Mouse (Mus musculus): ENCODE measurements around the gene Mvb12b. TPM values are rescaled to one million over a fixed set of nuclear protein-coding genes. Genes with fewer than 3 reads are reported as not detected.

The Mvb12b gene
- total and polyA plus RNA-seq, 2 experiments from 2014 or later, result 68.1 to 155 TPM

GRCm38 (mm10) chr2:33764476-33764875, 123.3 kb downstream of the Mvb12b start:
- Histone ChIP-seq H3K9ac (replicated peaks; ENCODE audit: low read length, poor library complexity, severe bottlenecking) (no peak overlapping the region), H3K4me1 (ENCODE audit: insufficient read depth, low read length) (peaks cover 9% of the 10 kb centered on the region), H3K27ac (ENCODE audit: low read depth, low read length) (no peak overlapping the region), H3K27me3 (ENCODE audit: insufficient read depth, low read length) (no peaks in the 10 kb centered on the region), H3K4me2 (ENCODE audit: low read depth, low read length, poor library complexity, severe bottlenecking) (no peak overlapping the region), H3K9me3 (ENCODE audit: low read length) (no peaks in the 10 kb centered on the region), H3K36me3 (ENCODE audit: insufficient read depth, low read length) (no peaks in the 10 kb centered on the region), H3K4me3 (ENCODE audit: low read depth, low read length) (no peak overlapping the region)
- 43% methylated on average over 6 of the region's 8 CpGs for WGBS
- DNase-seq (ENCODE audit: low spot score) (no peak), ATAC-seq (ENCODE audit: low FRiP score) (no peak)
- TF ChIP-seq CTCF (IDR thresholded peaks at IDR 0.05), result no peak

- TF ChIP-seq CTCF (IDR thresholded peaks at IDR 0.05), result no peak
- 72% methylated on average over 6 of the region's 6 CpGs for WGBS
Observed at GRCm38 (mm10) chr2:33762210-33762609, 125.5 kb downstream of the Mvb12b start.

GRCm38 (mm10) chr2:33760571-33760991, 127.2 kb downstream of the Mvb12b start:
- Histone ChIP-seq H3K36me3 (ENCODE audit: insufficient read depth, low read length) (no peaks in the 10 kb centered on the region), H3K4me2 (ENCODE audit: low read depth, low read length, poor library complexity, severe bottlenecking) (no peak overlapping the region)
- no peak for ATAC-seq (ENCODE audit: low FRiP score)

More at GRCm38 (mm10) chr2:33762210-33762609, 125.5 kb downstream of the Mvb12b start:
- H3K36me3 ChIP-seq (ENCODE audit: insufficient read depth, low read length), result no peaks in the 10 kb centered on the region
- ATAC-seq (ENCODE audit: low FRiP score) (no peak), DNase-seq (ENCODE audit: low spot score) (no peak)
- H3K9ac ChIP-seq (replicated peaks; ENCODE audit: low read length, poor library complexity, severe bottlenecking), result no peak overlapping the region
- no peak overlapping the region for H3K4me2 ChIP-seq (ENCODE audit: low read depth, low read length, poor library complexity, severe bottlenecking)
- H3K27ac ChIP-seq (ENCODE audit: low read depth, low read length), result no peak overlapping the region
- H3K4me1 ChIP-seq (ENCODE audit: insufficient read depth, low read length), result peaks cover 12% of the 10 kb centered on the region
- H3K4me3 ChIP-seq (ENCODE audit: low read depth, low read length), result no peak overlapping the region
- no peaks in the 10 kb centered on the region for H3K9me3 ChIP-seq (ENCODE audit: low read length)
- H3K27me3 ChIP-seq (ENCODE audit: insufficient read depth, low read length), result no peaks in the 10 kb centered on the region

GRCm38 (mm10) chr2:33759447-33759846, 128.3 kb downstream of the Mvb12b start:
- Histone ChIP-seq H3K4me3 (ENCODE audit: low read depth, low read length) (no peak overlapping the region), H3K36me3 (ENCODE audit: insufficient read depth, low read length) (no peaks in the 10 kb centered on the region), H3K4me2 (ENCODE audit: low read depth, low read length, poor library complexity, severe bottlenecking) (no peak overlapping the region), H3K9me3 (ENCODE audit: low read length) (no peaks in the 10 kb centered on the region), H3K27me3 (ENCODE audit: insufficient read depth, low read length) (no peaks in the 10 kb centered on the region), H3K27ac (ENCODE audit: low read depth, low read length) (peak overlapping the region; percentile 51; the same call in 1 of the 2 replicates), H3K9ac (replicated peaks; ENCODE audit: low read length, poor library complexity, severe bottlenecking) (no peak overlapping the region), H3K4me1 (ENCODE audit: insufficient read depth, low read length) (peaks cover 26% of the 10 kb centered on the region)
- DNase-seq (ENCODE audit: low spot score) (no peak), ATAC-seq (ENCODE audit: low FRiP score) (no peak)
- no peak for TF ChIP-seq CTCF (IDR thresholded peaks at IDR 0.05)
- 30% methylated on average over 10 of the region's 10 CpGs for WGBS

More at GRCm38 (mm10) chr2:33760571-33760991, 127.2 kb downstream of the Mvb12b start:
- 69% methylated on average over 13 of the region's 13 CpGs for WGBS
- DNase-seq (ENCODE audit: low spot score), result peak; percentile 57
- Histone ChIP-seq H3K4me1 (ENCODE audit: insufficient read depth, low read length) (peaks cover 16% of the 10 kb centered on the region), H3K27me3 (ENCODE audit: insufficient read depth, low read length) (no peaks in the 10 kb centered on the region), H3K9ac (replicated peaks; ENCODE audit: low read length, poor library complexity, severe bottlenecking) (no peak overlapping the region), H3K4me3 (ENCODE audit: low read depth, low read length) (no peak overlapping the region), H3K27ac (ENCODE audit: low read depth, low read length) (no peak overlapping the region), H3K9me3 (ENCODE audit: low read length) (no peaks in the 10 kb centered on the region)
- no peak for TF ChIP-seq CTCF (IDR thresholded peaks at IDR 0.05)

GRCm38 (mm10) chr2:33755633-33756020, 132.1 kb downstream of the Mvb12b start:
- 60% methylated on average over 6 of the region's 6 CpGs for WGBS
- peaks cover 42% of the 10 kb centered on the region for H3K4me1 ChIP-seq (ENCODE audit: insufficient read depth, low read length)

GRCm38 (mm10) chr2:33754980-33755632, 132.6 kb downstream of the Mvb12b start:
- Histone ChIP-seq H3K36me3 (ENCODE audit: insufficient read depth, low read length) (peaks cover 7% of the 10 kb centered on the region), H3K9ac (replicated peaks; ENCODE audit: low read length, poor library complexity, severe bottlenecking) (no peak overlapping the region), H3K4me2 (ENCODE audit: low read depth, low read length, poor library complexity, severe bottlenecking) (no peak overlapping the region), H3K4me1 (ENCODE audit: insufficient read depth, low read length) (peaks cover 40% of the 10 kb centered on the region), H3K27ac (ENCODE audit: low read depth, low read length) (0 out of 2 replicates have a peak overlapping the region, but pooled peaks have one; percentile 51), H3K4me3 (ENCODE audit: low read depth, low read length) (no peak overlapping the region), H3K9me3 (ENCODE audit: low read length) (no peaks in the 10 kb centered on the region), H3K27me3 (ENCODE audit: insufficient read depth, low read length) (no peaks in the 10 kb centered on the region)
- no peak for DNase-seq (ENCODE audit: low spot score)
- WGBS, result 74% methylated on average over 7 of the region's 7 CpGs
- no peak for TF ChIP-seq CTCF (IDR thresholded peaks at IDR 0.05)
- peak; percentile 24; the same call in 1 of the 2 replicates for ATAC-seq (ENCODE audit: low FRiP score)

More at GRCm38 (mm10) chr2:33755633-33756020, 132.1 kb downstream of the Mvb12b start:
- H3K9me3 ChIP-seq (ENCODE audit: low read length), result no peaks in the 10 kb centered on the region
- H3K36me3 ChIP-seq (ENCODE audit: insufficient read depth, low read length), result peaks cover 1% of the 10 kb centered on the region
- ATAC-seq (ENCODE audit: low FRiP score) (no peak), DNase-seq (ENCODE audit: low spot score) (no peak)
- H3K4me3 ChIP-seq (ENCODE audit: low read depth, low read length), result no peak overlapping the region
- H3K27ac ChIP-seq (ENCODE audit: low read depth, low read length), result no peak overlapping the region
- H3K9ac ChIP-seq (replicated peaks; ENCODE audit: low read length, poor library complexity, severe bottlenecking), result no peak overlapping the region
- no peak for TF ChIP-seq CTCF (IDR thresholded peaks at IDR 0.05)
- no peak overlapping the region for H3K4me2 ChIP-seq (ENCODE audit: low read depth, low read length, poor library complexity, severe bottlenecking)
- H3K27me3 ChIP-seq (ENCODE audit: insufficient read depth, low read length), result no peaks in the 10 kb centered on the region

Data from midbrain, postnatal 0 days (tissue).